Mouse (Mus musculus): Measurements from ENCODE around the gene Pianp. TPM values are rescaled to one million over a fixed set of nuclear protein-coding genes. Genes with fewer than 3 reads are reported as not detected.

The Pianp gene
- polyA plus RNA-seq, 1 experiment from 2014 or later, result 1.6 TPM

DNA sequence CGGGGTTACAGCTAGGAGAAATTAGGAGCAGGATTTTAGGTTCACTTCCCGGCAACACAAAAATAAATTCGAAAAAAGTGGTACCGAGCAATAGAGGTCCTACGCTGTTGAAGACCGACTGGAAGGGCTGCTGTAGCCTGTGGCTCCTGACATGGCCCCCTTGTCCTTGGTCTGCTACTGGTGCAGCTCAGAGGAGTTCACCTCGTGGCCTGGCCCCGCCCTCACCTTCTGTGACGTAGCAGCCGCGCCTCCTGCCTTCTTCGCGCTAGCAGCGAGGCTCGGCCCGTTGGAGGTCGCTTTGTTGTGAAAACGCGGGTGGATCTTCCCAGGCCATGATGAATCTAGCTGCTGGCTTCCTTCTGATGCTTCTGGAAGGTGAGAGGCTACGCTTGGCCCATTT is 53.2 kb downstream of the Pianp start, which contains the start of gene Acrbp:
Gene Acrbp, plus strand, starts transcription at position 12 of the 400 bp plus-strand sequence.
- H3K27me3 ChIP-seq (ENCODE audit: control insufficient read depth, insufficient read depth, low read length), result no peaks in the 10 kb centered on the region
- no peak within 1 kb of the TSS for H3K4me3 ChIP-seq (ENCODE audit: low read depth, low read length)
- H3K9me3 ChIP-seq (ENCODE audit: control insufficient read depth, low read length), result no peaks in the 10 kb centered on the region
- WGBS, result 32% methylated on average over 20 of the region's 20 CpGs
- DNase-seq (ENCODE audit: low spot score, missing footprints) (no peak), ATAC-seq (ENCODE audit: low FRiP score) (no peak)
- peaks cover 23% of the 10 kb centered on the region for H3K36me3 ChIP-seq (ENCODE audit: control insufficient read depth, insufficient read depth, low read length)
- H3K4me2 ChIP-seq, result no peak within 1 kb of the TSS
- H3K27ac ChIP-seq (ENCODE audit: low read depth, low read length), result no peak within 1 kb of the TSS
- no peaks in the 10 kb centered on the region for H3K4me1 ChIP-seq (ENCODE audit: control insufficient read depth, insufficient read depth, low read length)
- H3K9ac ChIP-seq (ENCODE audit: low read length), result no peak within 1 kb of the TSS

DNA sequence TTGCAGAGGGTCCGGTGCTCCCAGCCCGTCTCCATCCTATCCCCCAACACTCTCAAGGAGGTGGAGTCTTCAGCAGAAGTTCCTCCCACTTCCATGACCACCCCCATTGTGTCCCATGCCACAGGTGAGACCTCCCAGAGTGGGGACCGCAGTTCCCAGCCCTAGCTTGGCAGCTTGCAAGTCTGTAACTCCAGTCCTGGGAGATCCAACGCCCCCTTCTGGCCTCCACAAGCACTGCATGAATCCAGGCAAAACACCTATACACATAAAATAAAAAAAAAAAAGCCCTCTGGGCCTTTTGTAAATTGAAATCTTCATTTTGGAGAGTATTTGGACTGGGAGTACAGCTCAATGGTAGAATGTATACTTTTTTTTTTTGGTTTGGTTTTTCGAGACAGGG is 54.7 kb downstream of the Pianp start:
- peaks cover 19% of the 10 kb centered on the region for H3K36me3 ChIP-seq (ENCODE audit: control insufficient read depth, insufficient read depth, low read length)
- H3K27ac ChIP-seq (ENCODE audit: low read depth, low read length), result no peak overlapping the region
- H3K27me3 ChIP-seq (ENCODE audit: control insufficient read depth, insufficient read depth, low read length), result no peaks in the 10 kb centered on the region
- WGBS, result 59% methylated on average over 5 of the region's 5 CpGs
- no peaks in the 10 kb centered on the region for H3K9me3 ChIP-seq (ENCODE audit: control insufficient read depth, low read length)
- no peak for ATAC-seq (ENCODE audit: low FRiP score)
- H3K4me1 ChIP-seq (ENCODE audit: control insufficient read depth, insufficient read depth, low read length), result no peaks in the 10 kb centered on the region
- H3K9ac ChIP-seq (ENCODE audit: low read length), result no peak overlapping the region
- H3K4me2 ChIP-seq, result no peak overlapping the region
- no peak for DNase-seq (ENCODE audit: low spot score, missing footprints)
- no peak overlapping the region for H3K4me3 ChIP-seq (ENCODE audit: low read depth, low read length)

Other genes starting within 250 kb of the Pianp start
- gene Gm45234, start 240.7 kb upstream of the Pianp start, polyA plus RNA-seq (2014; fragmentation: Nextera tagmentation; extraction: Ambion mirVana), result not detected in 2 replicates
- gene Atn1, start 240.2 kb upstream of the Pianp start, polyA plus RNA-seq (2014; fragmentation: Nextera tagmentation; extraction: Ambion mirVana), result 8.2 and 8.4 TPM in 2 replicates
- gene Eno2, start 227.0 kb upstream of the Pianp start, polyA plus RNA-seq (2014; fragmentation: Nextera tagmentation; extraction: Ambion mirVana), result 4.5 and 6.6 TPM in 2 replicates
- 1.1 and 1.8 TPM in 2 replicates for gene Lrrc23, start 217.0 kb upstream of the Pianp start, polyA plus RNA-seq (2014; fragmentation: Nextera tagmentation; extraction: Ambion mirVana)
- 3.7 and 4.8 TPM in 2 replicates for gene Spsb2, start 188.0 kb upstream of the Pianp start, polyA plus RNA-seq (2014; fragmentation: Nextera tagmentation; extraction: Ambion mirVana)
- 619 and 639 TPM in 2 replicates for gene Tpi1, start 182.4 kb upstream of the Pianp start, polyA plus RNA-seq (2014; fragmentation: Nextera tagmentation; extraction: Ambion mirVana)
- gene Usp5, start 167.2 kb upstream of the Pianp start, polyA plus RNA-seq (2014; fragmentation: Nextera tagmentation; extraction: Ambion mirVana), result 139 and 143 TPM in 2 replicates
- gene Cdca3, start 167.1 kb upstream of the Pianp start, polyA plus RNA-seq (2014; fragmentation: Nextera tagmentation; extraction: Ambion mirVana), result 225 and 244 TPM in 2 replicates
- gene Gnb3, start 156.4 kb upstream of the Pianp start, polyA plus RNA-seq (2014; fragmentation: Nextera tagmentation; extraction: Ambion mirVana), result 3.8 TPM in 2 replicates
- gene P3h3, start 138.9 kb upstream of the Pianp start, polyA plus RNA-seq (2014; fragmentation: Nextera tagmentation; extraction: Ambion mirVana), result 7.8 and 7.9 TPM in 2 replicates
- gene Gpr162, start 132.7 kb upstream of the Pianp start, polyA plus RNA-seq (2014; fragmentation: Nextera tagmentation; extraction: Ambion mirVana), result 1.6 and 2.1 TPM in 2 replicates
- gene Cd4, start 108.5 kb upstream of the Pianp start, polyA plus RNA-seq (2014; fragmentation: Nextera tagmentation; extraction: Ambion mirVana), result not detected in 2 replicates
- 0.88 and 2.4 TPM in 2 replicates for gene Lag3, start 85.0 kb upstream of the Pianp start, polyA plus RNA-seq (2014; fragmentation: Nextera tagmentation; extraction: Ambion mirVana)
- 258 and 288 TPM in 2 replicates for gene Ptms, start 76.6 kb upstream of the Pianp start, polyA plus RNA-seq (2014; fragmentation: Nextera tagmentation; extraction: Ambion mirVana)
- 430 and 435 TPM in 2 replicates for gene Mlf2, start 65.3 kb upstream of the Pianp start, polyA plus RNA-seq (2014; fragmentation: Nextera tagmentation; extraction: Ambion mirVana)
- gene Cops7a, start 31.2 kb upstream of the Pianp start, polyA plus RNA-seq (2014; fragmentation: Nextera tagmentation; extraction: Ambion mirVana), result 105 and 112 TPM in 2 replicates
- 9.3 and 9.9 TPM in 2 replicates for gene Zfp384, start 12.5 kb downstream of the Pianp start, polyA plus RNA-seq (2014; fragmentation: Nextera tagmentation; extraction: Ambion mirVana)
- 139 and 146 TPM in 2 replicates for gene Ing4, start 43.1 kb downstream of the Pianp start, polyA plus RNA-seq (2014; fragmentation: Nextera tagmentation; extraction: Ambion mirVana)
- 9.2 and 10.8 TPM in 2 replicates for gene Acrbp, start 53.0 kb downstream of the Pianp start, polyA plus RNA-seq (2014; fragmentation: Nextera tagmentation; extraction: Ambion mirVana)
- gene Lpar5, start 71.2 kb downstream of the Pianp start, polyA plus RNA-seq (2014; fragmentation: Nextera tagmentation; extraction: Ambion mirVana), result 0.11 TPM in 1 of 2 replicates, not detected in the other
- 96.9 and 99.3 TPM in 2 replicates for gene Chd4, start 99.3 kb downstream of the Pianp start, polyA plus RNA-seq (2014; fragmentation: Nextera tagmentation; extraction: Ambion mirVana)
- 55.1 and 58.4 TPM in 2 replicates for gene Nop2, start 135.2 kb downstream of the Pianp start, polyA plus RNA-seq (2014; fragmentation: Nextera tagmentation; extraction: Ambion mirVana)
- 8.4 and 8.6 TPM in 2 replicates for gene Iffo1, start 148.5 kb downstream of the Pianp start, polyA plus RNA-seq (2014; fragmentation: Nextera tagmentation; extraction: Ambion mirVana)
- 2,357 and 2,675 TPM in 2 replicates for gene Gapdh, start 169.8 kb downstream of the Pianp start, polyA plus RNA-seq (2014; fragmentation: Nextera tagmentation; extraction: Ambion mirVana)
- 127 and 140 TPM in 2 replicates for gene Ncapd2, start 195.0 kb downstream of the Pianp start, polyA plus RNA-seq (2014; fragmentation: Nextera tagmentation; extraction: Ambion mirVana)
- gene Mrpl51, start 195.1 kb downstream of the Pianp start, polyA plus RNA-seq (2014; fragmentation: Nextera tagmentation; extraction: Ambion mirVana), result 200 and 208 TPM in 2 replicates
- gene Vamp1, start 218.9 kb downstream of the Pianp start, polyA plus RNA-seq (2014; fragmentation: Nextera tagmentation; extraction: Ambion mirVana), result 1.3 and 1.4 TPM in 2 replicates
- gene Tapbpl, start 235.2 kb downstream of the Pianp start, polyA plus RNA-seq (2014; fragmentation: Nextera tagmentation; extraction: Ambion mirVana), result 1.2 and 1.6 TPM in 2 replicates
- gene Cd27, start 240.3 kb downstream of the Pianp start, polyA plus RNA-seq (2014; fragmentation: Nextera tagmentation; extraction: Ambion mirVana), result 0.62 and 0.93 TPM in 2 replicates

All from midbrain, embryonic 11.5 days (tissue).